In genomic region chr15:79832064-79832900, GRCm38 (mm10) we compare ENCODE assay signal across 8 mouse cellular contexts. TPM values are rescaled to one million over a fixed set of nuclear protein-coding genes. Genes with fewer than 3 reads are reported as not detected.
DNase-seq lines count a peak whose midpoint lies in the region; ATAC-seq and TF ChIP-seq lines count a peak whose summit lies in the region.

No protein-coding gene starts in this region.

- ATAC-seq in Patski = no peak
- no peak for ATAC-seq in forebrain, postnatal 0 days
- ATAC-seq in hindbrain, embryonic 12.5 days (ENCODE audit: low FRiP score) = no peak
- peak; percentile 60; the same call in 1 of the 2 replicates for ATAC-seq in megakaryocyte, adult 5-6 weeks (ENCODE audit: poor library complexity, severe bottlenecking)

- peaks cover 19% of the 10 kb centered on the region for H3K36me3 ChIP-seq in forebrain, postnatal 0 days (ENCODE audit: insufficient read depth)
- H3K36me3 ChIP-seq in hindbrain, embryonic 12.5 days = peaks cover 24% of the 10 kb centered on the region

- POLR2A ChIA-PET in Patski (lab: Charles Lee) = interaction anchor here (0.6 to 2.6 kb wide), 4 partner anchors 45 to 1308 kb away, joined by 4 to 9 read pairs (median 6); no protein-coding TSS in a partner anchor

- peak overlapping the region; percentile 75 for H3K4me3 ChIP-seq in forebrain, postnatal 0 days (ENCODE audit: low read depth, low read length)
- peak overlapping the region; percentile 66 for H3K4me3 ChIP-seq in hindbrain, embryonic 12.5 days
- peak overlapping the region; percentile 75 for H3K4me3 ChIP-seq in left cerebral cortex, adult 2 months

- peak overlapping the region; percentile 45; the same call in 1 of the 2 replicates for H3K27ac ChIP-seq in forebrain, postnatal 0 days (ENCODE audit: low read depth, low read length)
- H3K27ac ChIP-seq in hindbrain, embryonic 12.5 days = peak overlapping the region; percentile 97
- H3K27ac ChIP-seq in left cerebral cortex, adult 2 months = peak overlapping the region; percentile 99

- TF ChIP-seq CTCF in Patski (IDR thresholded peaks at IDR 0.05) = no peak
- peak; percentile 89 for TF ChIP-seq CTCF in forebrain, postnatal 0 days (IDR thresholded peaks at IDR 0.05; ENCODE audit: low read depth)
- peak; percentile 92 for TF ChIP-seq CTCF in left cerebral cortex, adult 2 months (IDR thresholded peaks at IDR 0.05)

- no peaks in the 10 kb centered on the region for H3K9me3 ChIP-seq in forebrain, postnatal 0 days (ENCODE audit: low read length)
- no peaks in the 10 kb centered on the region for H3K9me3 ChIP-seq in hindbrain, embryonic 12.5 days (replicated peaks)

- peaks cover 16% of the 10 kb centered on the region for H3K4me1 ChIP-seq in forebrain, postnatal 0 days (ENCODE audit: insufficient read depth)
- peaks cover 72% of the 10 kb centered on the region for H3K4me1 ChIP-seq in hindbrain, embryonic 12.5 days

- intact Hi-C loops in left cerebral cortex, adult 2 months (cut with DNase I) = loop anchor here (1.0 to 5.0 kb wide), 4 partner anchors 79 to 250 kb away; partner anchors contain the start of gene Pdgfb

- peak overlapping the region; percentile 98 for H3K4me2 ChIP-seq in forebrain, postnatal 0 days (ENCODE audit: low read depth)
- peak overlapping the region; percentile 88 for H3K4me2 ChIP-seq in hindbrain, embryonic 12.5 days (replicated peaks)

- CTCF ChIA-PET in Patski (lab: Charles Lee) = interaction anchor here (0.7 to 3.4 kb wide), 11 partner anchors 11 to 103 kb away, joined by 3 to 22 read pairs (median 3); no protein-coding TSS in a partner anchor

- H3K27me3 ChIP-seq in Patski = no peaks in the 10 kb centered on the region
- no peaks in the 10 kb centered on the region for H3K27me3 ChIP-seq in forebrain, postnatal 0 days (ENCODE audit: insufficient read depth, low read length)
- H3K27me3 ChIP-seq in hindbrain, embryonic 12.5 days = no peaks in the 10 kb centered on the region

- peak; percentile 31 for DNase-seq in Patski (ENCODE audit: low read depth, low spot score)
- DNase-seq in cerebellum, adult 8-10 months = peak; percentile 79
- DNase-seq in forebrain, postnatal 0 days = peak; percentile 84
- DNase-seq in left cerebral cortex, adult 2 months (ENCODE audit: extremely low spot score in 1 of 2, low spot score in 2 of 2) = peak; percentile 80 to 81
- peak; percentile 74 for DNase-seq in right cerebral cortex, postnatal 25 days
- DNase-seq in urinary bladder, postnatal 4 days (ENCODE audit: low spot score in 2 of 2) = peak; percentile 65 to 87

- WGBS in forebrain, postnatal 0 days = 20% methylated on average over 18 of the region's 18 CpGs
- WGBS in hindbrain, embryonic 12.5 days = 23% methylated on average over 18 of the region's 18 CpGs

- H3K9ac ChIP-seq in forebrain, postnatal 0 days = peak overlapping the region; percentile 88; the same call in 1 of the 2 replicates
- H3K9ac ChIP-seq in hindbrain, embryonic 12.5 days = peak overlapping the region; percentile 91

- in situ Hi-C loops in Patski (cut with MboI; ENCODE audit: low pct_unique_long_range_greater_than_20kb) = loop anchor here (5.0 kb wide), 3 partner anchors 50 to 245 kb away; no protein-coding TSS in a partner anchor

RNA-seq across cellular contexts. Expression of gene Npcd, which starts 1.8 kb away (rescaled TPM):
- polyA plus RNA-seq in Patski (2021) = 2.1 TPM
- 9.0 and 18.6 TPM in 2 replicates for total RNA-seq in forebrain, postnatal 0 days (2014; rRNA removed)
- 3.7 and 4.0 TPM in 2 replicates for polyA plus RNA-seq in forebrain, postnatal 0 days (2015; fragmentation: Nextera tagmentation; extraction: Ambion mirVana)
- polyA plus RNA-seq in hindbrain, embryonic 12.5 days (2016; fragmentation: Nextera tagmentation; extraction: Ambion mirVana) = 0.61 TPM in 1 of 2 replicates, not detected in the other
- 10 to 100 TPM in 1 of 2 experiments, 1 to 10 TPM in 1; 9.7 to 19.7 TPM for total RNA-seq in left cerebral cortex, adult 2 months (2021)
- total RNA-seq in megakaryocyte, adult 5-6 weeks (2015) = not detected in 2 replicates
- not detected in 2 replicates for total RNA-seq in megakaryocyte, adult 5-6 weeks (2017)

RNA-seq across cellular contexts. Expression of gene Cbx6, which starts 2.2 kb away (rescaled TPM):
- 75.9 TPM for polyA plus RNA-seq in Patski (2021)
- 69.1 and 86.8 TPM in 2 replicates for total RNA-seq in forebrain, postnatal 0 days (2014; rRNA removed)
- 27.5 and 53.8 TPM in 2 replicates for polyA plus RNA-seq in forebrain, postnatal 0 days (2015; fragmentation: Nextera tagmentation; extraction: Ambion mirVana)
- 34.7 and 38.0 TPM in 2 replicates for polyA plus RNA-seq in hindbrain, embryonic 12.5 days (2016; fragmentation: Nextera tagmentation; extraction: Ambion mirVana)
- total RNA-seq in left cerebral cortex, adult 2 months (2021) = 100 to 1,000 TPM; 370 to 387 TPM
- total RNA-seq in megakaryocyte, adult 5-6 weeks (2015) = 2.3 and 3.9 TPM in 2 replicates
- total RNA-seq in megakaryocyte, adult 5-6 weeks (2017) = 3.5 and 6.7 TPM in 2 replicates

RNA-seq across cellular contexts. Expression of gene Nptxr, which starts 27.7 kb away (rescaled TPM):
- 6.6 TPM for polyA plus RNA-seq in Patski (2021)
- 129 and 184 TPM in 2 replicates for total RNA-seq in forebrain, postnatal 0 days (2014; rRNA removed)
- 41.9 and 87.3 TPM in 2 replicates for polyA plus RNA-seq in forebrain, postnatal 0 days (2015; fragmentation: Nextera tagmentation; extraction: Ambion mirVana)
- polyA plus RNA-seq in hindbrain, embryonic 12.5 days (2016; fragmentation: Nextera tagmentation; extraction: Ambion mirVana) = 13.1 TPM in 2 replicates
- 100 to 1,000 TPM; 800 to 813 TPM for total RNA-seq in left cerebral cortex, adult 2 months (2021)
- total RNA-seq in megakaryocyte, adult 5-6 weeks (2015) = 0.33 and 1.3 TPM in 2 replicates
- 0.44 and 0.49 TPM in 2 replicates for total RNA-seq in megakaryocyte, adult 5-6 weeks (2017)

RNA-seq across cellular contexts. Expression of gene Dnal4, which starts 54.6 kb away (rescaled TPM):
- 76.8 TPM for polyA plus RNA-seq in Patski (2021)
- 58.3 and 59.2 TPM in 2 replicates for total RNA-seq in forebrain, postnatal 0 days (2014; rRNA removed)
- polyA plus RNA-seq in forebrain, postnatal 0 days (2015; fragmentation: Nextera tagmentation; extraction: Ambion mirVana) = 81.5 and 94.5 TPM in 2 replicates
- 76.8 and 78.1 TPM in 2 replicates for polyA plus RNA-seq in hindbrain, embryonic 12.5 days (2016; fragmentation: Nextera tagmentation; extraction: Ambion mirVana)
- 10 to 100 TPM; 53.2 to 54.1 TPM for total RNA-seq in left cerebral cortex, adult 2 months (2021)
- total RNA-seq in megakaryocyte, adult 5-6 weeks (2015) = 13.9 and 14.1 TPM in 2 replicates
- 9.6 and 12.3 TPM in 2 replicates for total RNA-seq in megakaryocyte, adult 5-6 weeks (2017)

RNA-seq across cellular contexts. Expression of gene Apobec3, which starts 59.2 kb away (rescaled TPM):
- polyA plus RNA-seq in Patski (2021) = 10.5 TPM
- 4.0 and 5.3 TPM in 2 replicates for total RNA-seq in forebrain, postnatal 0 days (2014; rRNA removed)
- 3.1 and 3.6 TPM in 2 replicates for polyA plus RNA-seq in forebrain, postnatal 0 days (2015; fragmentation: Nextera tagmentation; extraction: Ambion mirVana)
- polyA plus RNA-seq in hindbrain, embryonic 12.5 days (2016; fragmentation: Nextera tagmentation; extraction: Ambion mirVana) = 8.4 and 8.6 TPM in 2 replicates
- 1 to 10 TPM; 5.1 to 6.1 TPM for total RNA-seq in left cerebral cortex, adult 2 months (2021)
- total RNA-seq in megakaryocyte, adult 5-6 weeks (2015) = 129 and 148 TPM in 2 replicates
- total RNA-seq in megakaryocyte, adult 5-6 weeks (2017) = 124 and 125 TPM in 2 replicates

Comparison
In these comparisons a context has a peak if more than half of its experiments do, and no peak if none do; other contexts are left out.
1. DNase-seq: peak in every context shown above with its lines; median percentile 84 in forebrain, postnatal 0 days; 80 in left cerebral cortex, adult 2 months; 79 in cerebellum, adult 8-10 months; 76 in urinary bladder, postnatal 4 days; 74 in right cerebral cortex, postnatal 25 days; 31 in Patski.
2. H3K27ac ChIP-seq: peak in every context shown above with its lines; median percentile 99 in left cerebral cortex, adult 2 months; 97 in hindbrain, embryonic 12.5 days; 45 in forebrain, postnatal 0 days.
3. RNA of gene Npcd, which starts 1.8 kb away (total RNA-seq): 9.7 to 19.7 TPM in left cerebral cortex, adult 2 months and 9.0 to 18.6 TPM in forebrain, postnatal 0 days; not detected in megakaryocyte, adult 5-6 weeks; every median in the first group is over 10 times any median in the second.
4. RNA of gene Nptxr, which starts 27.7 kb away (total RNA-seq): 800 to 813 TPM in left cerebral cortex, adult 2 months and 129 to 184 TPM in forebrain, postnatal 0 days; 0.33 to 1.3 TPM in megakaryocyte, adult 5-6 weeks; every median in the first group is over 10 times any median in the second.
5. Peak in every context shown above with its lines, with median percentiles within 50 percentile points of each other: H3K4me3 ChIP-seq.